Mouse (Mus musculus) CD8-positive naive resting alpha-beta T cell, adult 2 months (primary cell): ENCODE measurements at regions not wholly inside any gene's neighbourhood (a gene's known extent, or its start where the extent isn't known, plus 50 kb on each side); places are given as distances from the start of the nearest gene placed in this dataset.

ENCODE experiments used
- DNase-seq, 2 experiments: peaks; one replicate each; pipeline ENCODE4 v3.0.0; 2022; ENCODE audit warnings: low read depth in 2 of 2, low spot score in 2 of 2

GRCm38 (mm10) chr9:117872021-117872386 lies 168.3 kb upstream of the Azi2 start:
- DNase-seq = no peak

GRCm38 (mm10) chr9:117870616-117871015 lies 169.7 kb upstream of the Azi2 start:
- DNase-seq = no peak

- DNase-seq = no peak
Observed at GRCm38 (mm10) chr9:117863944-117864343, 176.4 kb upstream of the Azi2 start.

DNA sequence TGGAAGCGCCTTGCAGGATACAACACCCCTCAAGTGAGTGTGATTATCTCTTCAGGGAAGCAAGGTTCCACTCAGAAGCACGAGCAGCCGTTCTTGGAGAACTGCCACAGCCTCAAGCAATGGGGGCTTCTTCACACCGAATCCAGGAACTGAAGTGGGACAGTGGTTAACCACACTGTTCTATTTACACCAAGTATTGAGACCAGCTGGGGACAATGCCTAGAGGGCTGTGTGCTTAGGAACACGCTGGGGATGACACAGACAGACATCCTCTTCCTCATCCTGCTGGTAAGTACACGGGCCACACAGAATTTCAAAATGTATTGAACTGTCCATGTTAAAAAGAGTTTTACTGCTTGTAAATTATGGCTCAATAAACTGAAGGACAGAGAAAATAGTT lies 177.0 kb upstream of the Azi2 start:
- no peak for DNase-seq

- DNase-seq = no peak
Observed at GRCm38 (mm10) chr9:117859580-117860045, 180.7 kb upstream of the Azi2 start.

DNA sequence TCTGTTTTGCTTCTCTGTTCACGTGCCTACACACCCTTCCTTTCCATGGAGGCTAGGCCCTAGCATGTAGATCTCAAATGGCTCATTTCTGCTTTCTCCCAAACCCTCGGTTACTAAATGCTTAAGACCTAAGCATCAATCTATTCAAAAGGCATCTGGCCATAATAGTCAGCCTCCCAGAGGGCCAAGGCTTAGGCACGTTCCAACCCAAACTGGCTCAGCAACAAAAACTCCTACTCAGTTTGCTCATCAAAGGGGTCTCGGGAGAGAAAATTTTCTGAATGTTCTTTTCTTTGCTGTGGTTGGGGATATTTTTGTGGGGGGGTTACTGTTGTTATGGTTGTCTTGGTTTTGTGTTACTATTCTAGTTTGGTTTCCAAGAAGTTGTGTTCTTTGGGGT lies 196.8 kb upstream of the Azi2 start:
- no peak for DNase-seq

GRCm38 (mm10) chr9:117836696-117837380 lies 203.5 kb upstream of the Azi2 start:
- no peak for DNase-seq

DNA sequence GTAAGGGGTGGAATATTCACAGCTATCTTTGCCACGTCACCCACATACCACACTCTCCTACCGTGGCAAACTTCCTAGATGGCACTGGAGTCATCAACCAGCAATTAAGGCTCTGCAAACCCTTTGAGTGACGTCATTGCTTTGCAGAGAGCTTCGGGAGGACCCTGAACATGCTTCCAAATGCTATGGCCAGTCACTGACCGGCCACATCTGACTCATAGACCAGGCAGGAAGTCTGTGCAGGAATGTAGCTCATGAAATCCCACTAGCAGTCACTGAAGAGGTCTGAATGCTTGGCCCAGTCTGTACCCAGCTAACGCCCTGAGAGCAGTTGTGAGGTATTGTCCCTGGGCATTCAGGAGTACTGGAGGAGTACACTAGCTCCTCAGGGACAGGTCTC lies 203.9 kb upstream of the Rbms3 start:
- no peak for DNase-seq

GRCm38 (mm10) chr9:117814661-117815060 lies 184.9 kb upstream of the Rbms3 start:
- DNase-seq = no peak

DNA sequence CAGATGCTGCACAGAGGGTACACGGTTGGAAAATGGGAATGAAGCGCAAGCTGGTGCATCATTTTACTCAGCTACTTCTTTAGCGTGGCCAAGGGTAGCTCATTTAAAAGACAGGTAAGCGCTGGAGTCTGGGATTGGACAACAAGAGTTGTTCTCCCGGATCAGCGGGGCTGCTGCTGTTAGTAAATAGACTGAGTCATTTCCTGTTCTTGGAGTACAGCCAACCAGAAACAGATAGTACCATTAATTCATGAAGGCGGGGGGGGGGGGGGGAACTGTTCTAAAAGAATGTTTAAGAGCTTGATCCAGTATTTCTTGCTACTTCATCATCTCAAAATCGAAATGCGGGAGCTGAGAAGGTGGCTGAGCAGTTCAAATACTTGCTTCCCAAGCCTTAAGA lies 183.5 kb upstream of the Rbms3 start:
- DNase-seq = no peak

DNA sequence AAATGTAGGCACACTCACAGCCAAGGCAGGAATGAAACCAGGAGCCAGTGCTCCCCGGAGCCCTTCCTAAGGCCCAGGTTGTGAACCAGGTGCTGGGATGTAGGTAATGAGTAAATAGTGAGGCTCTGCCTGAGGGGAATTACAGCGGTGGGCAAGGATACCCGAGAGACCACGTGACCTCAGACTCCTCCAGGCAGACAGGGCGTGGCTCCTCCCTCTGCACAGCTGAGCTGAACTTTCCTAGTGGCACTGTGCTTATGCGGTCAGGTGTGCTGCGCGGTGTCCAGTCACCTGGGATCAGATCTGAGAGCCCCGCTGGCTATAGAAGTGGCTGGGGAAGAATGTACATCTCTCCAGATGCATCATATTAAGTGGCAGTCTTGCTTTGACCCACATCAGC lies 176.1 kb upstream of the Rbms3 start:
- no peak for DNase-seq

GRCm38 (mm10) chr9:117784186-117784591 lies 154.5 kb upstream of the Rbms3 start:
- no peak for DNase-seq

DNA sequence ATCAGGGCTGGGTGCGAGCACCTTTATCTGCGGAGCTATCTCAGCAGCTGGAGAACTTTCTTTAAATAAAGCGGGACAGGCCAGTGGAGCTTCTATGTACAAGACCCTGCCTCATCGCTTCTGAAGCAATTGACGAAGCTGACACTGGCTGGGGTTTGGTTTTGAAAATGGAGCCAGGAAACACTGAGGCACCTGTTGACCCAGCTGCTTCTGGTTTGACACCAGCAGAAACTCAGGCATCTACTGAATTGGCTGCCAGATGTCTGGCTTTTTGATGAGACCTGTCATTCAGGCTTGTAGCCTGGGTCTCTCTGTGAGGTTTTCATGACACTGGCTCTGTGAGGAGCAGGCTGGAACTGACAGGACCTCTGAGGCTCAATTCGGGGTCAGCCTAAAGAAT lies 124.9 kb upstream of the Rbms3 start:
- DNase-seq = no peak

GRCm38 (mm10) chr9:117753466-117753865 lies 123.8 kb upstream of the Rbms3 start:
- DNase-seq = no peak

DNA sequence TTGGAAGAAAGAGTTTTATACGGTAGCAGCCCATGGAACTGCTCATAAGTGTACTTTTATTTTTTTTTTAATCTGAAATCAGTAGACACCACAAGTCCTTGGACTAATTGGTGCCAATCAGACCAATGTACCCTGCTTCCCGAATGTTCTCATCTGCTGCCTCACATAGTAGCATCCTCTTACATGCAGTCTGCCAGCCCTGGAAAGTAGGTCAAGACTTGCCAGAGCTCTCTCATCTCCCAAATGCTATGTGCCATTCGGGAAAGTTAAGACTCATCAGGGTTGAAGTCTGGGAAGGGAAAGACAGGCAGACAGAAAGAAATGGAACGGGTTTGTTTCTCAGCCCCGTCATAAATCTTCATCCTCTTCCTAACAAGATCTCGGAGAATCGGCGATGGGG lies 115.2 kb upstream of the Rbms3 start:
- DNase-seq = no peak

GRCm38 (mm10) chr9:117729366-117729765 lies 99.7 kb upstream of the Rbms3 start:
- DNase-seq = no peak

DNA sequence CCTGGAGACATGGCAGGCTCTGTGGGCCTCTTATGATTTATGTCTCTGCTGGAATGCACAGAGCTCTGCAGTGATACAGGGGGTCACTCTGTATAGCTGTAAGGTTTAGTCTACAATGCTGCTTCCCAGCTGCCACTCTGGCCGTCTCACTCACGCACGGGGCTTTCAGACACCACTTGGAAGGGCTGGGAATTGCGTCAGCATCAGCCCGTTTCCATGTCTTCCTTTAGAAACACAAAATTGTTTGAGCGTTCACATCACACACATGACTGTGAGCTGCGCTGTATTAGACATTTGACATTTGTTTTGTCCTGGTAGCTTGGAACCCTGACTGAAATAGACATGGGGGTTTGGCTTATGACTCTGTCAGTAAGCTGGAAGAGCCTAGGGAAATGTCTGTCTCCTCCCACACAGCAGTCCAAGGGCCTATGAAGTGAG lies 90.5 kb upstream of the Rbms3 start:
- DNase-seq = no peak

DNA sequence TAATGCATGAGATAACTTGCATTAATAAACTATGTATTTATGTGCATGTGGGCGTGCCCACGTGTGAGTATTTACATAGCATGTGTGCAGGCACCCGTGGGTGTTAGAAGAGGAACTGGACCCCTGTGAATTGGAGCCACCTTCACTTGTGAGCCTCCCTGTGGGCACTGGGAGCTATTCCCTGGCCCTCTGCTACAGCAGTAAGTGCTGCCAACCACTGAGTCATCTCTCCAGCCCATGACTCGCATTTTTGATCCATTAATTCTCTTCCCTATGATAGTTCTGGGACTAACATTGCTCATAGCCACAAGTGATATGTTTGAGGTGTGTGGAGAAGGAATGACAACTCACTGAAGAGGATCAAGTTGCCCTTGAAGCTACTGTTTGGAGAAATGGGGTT lies 87.6 kb upstream of the Rbms3 start:
- DNase-seq = no peak

DNA sequence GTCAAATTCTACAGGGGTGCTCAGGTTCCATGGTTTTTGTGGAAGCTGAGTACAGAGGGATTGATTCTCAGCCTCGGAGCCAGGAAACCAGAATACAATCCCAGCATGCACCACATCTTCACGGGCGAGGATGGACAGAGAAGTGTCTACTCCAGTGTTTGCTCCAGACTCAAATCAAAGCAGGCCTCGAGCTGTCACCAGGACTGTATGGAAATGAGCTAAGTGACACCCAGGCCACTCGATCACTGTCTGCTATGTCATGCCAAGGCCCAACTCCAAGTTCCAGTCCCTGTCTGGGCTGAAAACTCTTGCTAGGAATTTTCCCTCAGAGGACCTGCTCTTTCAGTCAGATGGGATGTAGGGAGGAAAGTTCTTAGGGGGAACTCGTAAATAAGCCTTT lies 86.8 kb upstream of the Rbms3 start:
- no peak for DNase-seq

DNA sequence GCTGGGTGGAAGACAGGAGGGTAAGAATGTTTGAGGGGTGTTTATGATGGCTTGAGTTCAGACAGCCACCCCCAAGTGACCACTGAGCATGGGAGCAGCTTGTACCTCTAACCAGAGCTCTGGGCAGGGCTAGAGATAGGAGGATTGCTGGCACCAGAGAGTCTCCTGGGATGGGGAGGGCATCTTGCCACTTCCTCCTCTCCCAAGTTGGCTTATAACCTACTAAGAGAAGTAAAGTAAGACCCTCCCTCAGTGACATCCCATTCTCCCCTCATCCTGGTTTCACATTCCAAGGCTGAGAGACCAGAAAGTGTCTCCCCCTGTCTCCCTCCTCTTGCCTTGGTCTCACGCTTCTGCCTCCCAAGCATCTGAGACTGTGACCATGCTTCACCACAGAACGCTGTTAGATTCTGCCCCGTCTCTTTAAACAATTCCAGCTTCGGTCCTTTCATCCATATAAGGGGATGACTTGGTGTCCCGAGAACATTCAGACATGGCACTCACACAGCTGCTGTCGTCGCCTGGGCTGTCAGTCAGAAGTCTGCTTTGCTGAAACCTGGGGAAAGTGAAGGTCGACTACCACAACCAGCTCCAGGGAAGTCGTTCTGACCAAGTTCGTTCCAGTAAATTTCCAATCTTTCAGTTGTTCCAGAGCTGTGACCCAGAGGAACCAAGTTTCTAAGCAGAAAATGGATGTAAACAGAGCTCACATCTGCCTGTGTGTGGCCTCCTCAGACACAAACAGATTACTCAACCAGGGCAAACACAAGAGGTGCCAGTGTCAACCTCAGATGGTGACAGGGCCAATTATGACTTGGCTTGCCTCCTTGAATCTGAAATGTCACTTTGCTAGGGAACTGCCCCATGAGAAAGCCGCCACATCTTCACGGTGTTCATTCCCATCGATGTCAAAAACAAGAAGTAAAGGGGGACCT lies 85.3 kb upstream of the Rbms3 start:
- DNase-seq = no peak

DNA sequence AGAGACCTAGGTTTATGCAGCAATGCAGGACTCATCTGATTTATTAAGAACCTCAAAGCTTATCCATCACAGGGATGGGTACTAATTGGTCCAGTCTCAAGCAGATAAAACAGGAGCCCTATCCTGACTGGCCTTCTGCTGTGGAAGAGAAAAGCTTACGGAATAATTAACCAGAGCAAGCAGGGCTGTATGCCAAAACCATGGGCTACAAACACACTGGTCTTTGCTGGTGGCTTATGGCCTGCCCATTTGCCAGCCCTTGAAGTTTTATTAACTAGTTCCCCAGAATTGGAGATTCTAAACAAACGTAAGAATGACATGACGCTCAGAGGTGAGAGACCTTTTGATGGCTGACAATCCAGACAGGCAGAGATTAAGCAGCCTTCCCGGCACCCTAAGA lies 83.4 kb upstream of the Rbms3 start:
- no peak for DNase-seq

GRCm38 (mm10) chr9:117711793-117712192 lies 82.1 kb upstream of the Rbms3 start:
- DNase-seq = no peak
